Mouse (Mus musculus): ENCODE data around the gene Map7d1. TPM values are rescaled to one million over a fixed set of nuclear protein-coding genes. Genes with fewer than 3 reads are reported as not detected.

Gene Map7d1
- polyA plus RNA-seq, 1 experiment from 2014 or later = 61.1 TPM

GRCm38 (mm10) chr4:126197485-126197884 lies 58.7 kb downstream of the Map7d1 start:
- 47% methylated on average over 3 of the region's 3 CpGs for WGBS

GRCm38 (mm10) chr4:126194916-126195315 lies 61.2 kb downstream of the Map7d1 start:
- no peak for ATAC-seq (ENCODE audit: insufficient read depth)
- Histone ChIP-seq H3K36me3 (ENCODE audit: insufficient read depth) (peaks cover 68% of the 10 kb centered on the region), H3K4me1 (ENCODE audit: insufficient read depth) (peaks cover 5% of the 10 kb centered on the region; the same call in 1 of the 2 replicates)

More at GRCm38 (mm10) chr4:126197485-126197884, 58.7 kb downstream of the Map7d1 start:
- Histone ChIP-seq H3K27ac (ENCODE audit: low read depth) (no peak overlapping the region), H3K4me2 (no peak overlapping the region), H3K4me1 (ENCODE audit: insufficient read depth) (peaks cover 15% of the 10 kb centered on the region), H3K9ac (no peak overlapping the region), H3K27me3 (ENCODE audit: insufficient read depth, low read length) (no peaks in the 10 kb centered on the region), H3K4me3 (ENCODE audit: low read depth, low read length) (no peak overlapping the region), H3K36me3 (ENCODE audit: insufficient read depth) (peaks cover 52% of the 10 kb centered on the region), H3K9me3 (ENCODE audit: low read depth, low read length) (no peaks in the 10 kb centered on the region)
- ATAC-seq (ENCODE audit: insufficient read depth) = no peak
- TF ChIP-seq CTCF (IDR thresholded peaks at IDR 0.05; ENCODE audit: low read depth) = no peak
- peak; percentile 71 for DNase-seq

GRCm38 (mm10) chr4:126194216-126194615 lies 61.9 kb downstream of the Map7d1 start:
- H3K27ac ChIP-seq (ENCODE audit: low read depth) = no peak overlapping the region
- H3K4me2 ChIP-seq = no peak overlapping the region
- TF ChIP-seq CTCF (IDR thresholded peaks at IDR 0.05; ENCODE audit: low read depth) = no peak
- H3K9ac ChIP-seq = no peak overlapping the region
- no peaks in the 10 kb centered on the region for H3K27me3 ChIP-seq (ENCODE audit: insufficient read depth, low read length)
- no peaks in the 10 kb centered on the region for H3K9me3 ChIP-seq (ENCODE audit: low read depth, low read length)
- peaks cover 72% of the 10 kb centered on the region for H3K36me3 ChIP-seq (ENCODE audit: insufficient read depth)
- ATAC-seq (ENCODE audit: insufficient read depth) = no peak
- DNase-seq = no peak
- no peak overlapping the region for H3K4me3 ChIP-seq (ENCODE audit: low read depth, low read length)
- H3K4me1 ChIP-seq (ENCODE audit: insufficient read depth) = 0 out of 2 replicates have a peak, but pooled peaks cover 3% of the 10 kb centered on the region

More at GRCm38 (mm10) chr4:126194916-126195315, 61.2 kb downstream of the Map7d1 start:
- Histone ChIP-seq H3K9me3 (ENCODE audit: low read depth, low read length) (no peaks in the 10 kb centered on the region), H3K9ac (no peak overlapping the region), H3K27me3 (ENCODE audit: insufficient read depth, low read length) (no peaks in the 10 kb centered on the region), H3K27ac (ENCODE audit: low read depth) (no peak overlapping the region), H3K4me2 (no peak overlapping the region), H3K4me3 (ENCODE audit: low read depth, low read length) (no peak overlapping the region)
- no peak for DNase-seq
- WGBS = 93% methylated on average over 4 of the region's 4 CpGs
- no peak for TF ChIP-seq CTCF (IDR thresholded peaks at IDR 0.05; ENCODE audit: low read depth)

GRCm38 (mm10) chr4:126190636-126191035 lies 65.5 kb downstream of the Map7d1 start:
- peaks cover 85% of the 10 kb centered on the region for H3K36me3 ChIP-seq (ENCODE audit: insufficient read depth)
- ATAC-seq (ENCODE audit: insufficient read depth) = no peak

GRCm38 (mm10) chr4:126187096-126187495 lies 69.0 kb downstream of the Map7d1 start:
- no peak for TF ChIP-seq CTCF (IDR thresholded peaks at IDR 0.05; ENCODE audit: low read depth)

More at GRCm38 (mm10) chr4:126190636-126191035, 65.5 kb downstream of the Map7d1 start:
- Histone ChIP-seq H3K27ac (ENCODE audit: low read depth) (no peak overlapping the region), H3K9me3 (ENCODE audit: low read depth, low read length) (no peaks in the 10 kb centered on the region), H3K4me3 (ENCODE audit: low read depth, low read length) (no peak overlapping the region), H3K27me3 (ENCODE audit: insufficient read depth, low read length) (no peaks in the 10 kb centered on the region), H3K4me1 (ENCODE audit: insufficient read depth) (no peaks in the 10 kb centered on the region), H3K4me2 (no peak overlapping the region), H3K9ac (no peak overlapping the region)
- no peak for TF ChIP-seq CTCF (IDR thresholded peaks at IDR 0.05; ENCODE audit: low read depth)
- WGBS = 88% methylated on average over 2 of the region's 2 CpGs
- no peak for DNase-seq

GRCm38 (mm10) chr4:126183034-126183433 lies 73.1 kb downstream of the Map7d1 start:
- H3K4me2 ChIP-seq = no peak overlapping the region
- peaks cover 91% of the 10 kb centered on the region for H3K36me3 ChIP-seq (ENCODE audit: insufficient read depth)

More at GRCm38 (mm10) chr4:126187096-126187495, 69.0 kb downstream of the Map7d1 start:
- H3K27ac ChIP-seq (ENCODE audit: low read depth) = no peak overlapping the region
- H3K36me3 ChIP-seq (ENCODE audit: insufficient read depth) = peaks cover 87% of the 10 kb centered on the region
- DNase-seq (no peak), ATAC-seq (ENCODE audit: insufficient read depth) (no peak)
- no peak overlapping the region for H3K4me3 ChIP-seq (ENCODE audit: low read depth, low read length)
- H3K9me3 ChIP-seq (ENCODE audit: low read depth, low read length) = no peaks in the 10 kb centered on the region
- H3K9ac ChIP-seq = no peak overlapping the region
- H3K27me3 ChIP-seq (ENCODE audit: insufficient read depth, low read length) = no peaks in the 10 kb centered on the region
- H3K4me2 ChIP-seq = no peak overlapping the region
- WGBS = 78% methylated on average over 3 of the region's 3 CpGs
- no peaks in the 10 kb centered on the region for H3K4me1 ChIP-seq (ENCODE audit: insufficient read depth)

More at GRCm38 (mm10) chr4:126183034-126183433, 73.1 kb downstream of the Map7d1 start:
- Histone ChIP-seq H3K27ac (ENCODE audit: low read depth) (no peak overlapping the region), H3K9me3 (ENCODE audit: low read depth, low read length) (no peaks in the 10 kb centered on the region), H3K4me3 (ENCODE audit: low read depth, low read length) (no peak overlapping the region), H3K4me1 (ENCODE audit: insufficient read depth) (no peaks in the 10 kb centered on the region), H3K9ac (no peak overlapping the region), H3K27me3 (ENCODE audit: insufficient read depth, low read length) (no peaks in the 10 kb centered on the region)
- 75% methylated on average over 5 of the region's 5 CpGs for WGBS
- ATAC-seq (ENCODE audit: insufficient read depth) (no peak), DNase-seq (no peak)
- no peak for TF ChIP-seq CTCF (IDR thresholded peaks at IDR 0.05; ENCODE audit: low read depth)

Other genes starting within 250 kb of the Map7d1 start
- gene Csf3r, start 231.8 kb downstream of the Map7d1 start, polyA plus RNA-seq (2014; fragmentation: Nextera tagmentation; extraction: Ambion mirVana) = 2.2 and 2.3 TPM in 2 replicates
- gene Mrps15, start 209.4 kb downstream of the Map7d1 start, polyA plus RNA-seq (2014; fragmentation: Nextera tagmentation; extraction: Ambion mirVana) = 134 and 138 TPM in 2 replicates
- 18.1 TPM in 2 replicates for gene Oscp1, start 197.8 kb downstream of the Map7d1 start, polyA plus RNA-seq (2014; fragmentation: Nextera tagmentation; extraction: Ambion mirVana)
- 50.2 and 50.6 TPM in 2 replicates for gene Lsm10, start 159.7 kb downstream of the Map7d1 start, polyA plus RNA-seq (2014; fragmentation: Nextera tagmentation; extraction: Ambion mirVana)
- gene Stk40, start 152.4 kb downstream of the Map7d1 start, polyA plus RNA-seq (2014; fragmentation: Nextera tagmentation; extraction: Ambion mirVana) = 30.7 and 38.0 TPM in 2 replicates
- gene Eva1b, start 108.6 kb downstream of the Map7d1 start, polyA plus RNA-seq (2014; fragmentation: Nextera tagmentation; extraction: Ambion mirVana) = 92.6 and 97.8 TPM in 2 replicates
- gene Sh3d21, start 92.9 kb downstream of the Map7d1 start, polyA plus RNA-seq (2014; fragmentation: Nextera tagmentation; extraction: Ambion mirVana) = 5.7 and 7.0 TPM in 2 replicates
- 262 and 268 TPM in 2 replicates for gene Thrap3, start 53.6 kb downstream of the Map7d1 start, polyA plus RNA-seq (2014; fragmentation: Nextera tagmentation; extraction: Ambion mirVana)
- gene Trappc3, start 6.0 kb upstream of the Map7d1 start, polyA plus RNA-seq (2014; fragmentation: Nextera tagmentation; extraction: Ambion mirVana) = 26.7 and 28.9 TPM in 2 replicates
- 4.0 and 5.2 TPM in 2 replicates for gene Col8a2, start 30.4 kb upstream of the Map7d1 start, polyA plus RNA-seq (2014; fragmentation: Nextera tagmentation; extraction: Ambion mirVana)
- gene Adprhl2, start 65.4 kb upstream of the Map7d1 start, polyA plus RNA-seq (2014; fragmentation: Nextera tagmentation; extraction: Ambion mirVana) = 52.8 and 56.8 TPM in 2 replicates
- 1.3 and 2.5 TPM in 2 replicates for gene Tekt2, start 69.3 kb upstream of the Map7d1 start, polyA plus RNA-seq (2014; fragmentation: Nextera tagmentation; extraction: Ambion mirVana)
- 19.1 and 19.5 TPM in 2 replicates for gene Ago3, start 173.2 kb upstream of the Map7d1 start, polyA plus RNA-seq (2014; fragmentation: Nextera tagmentation; extraction: Ambion mirVana)
- 10.7 and 11.6 TPM in 2 replicates for gene Ago1, start 212.2 kb upstream of the Map7d1 start, polyA plus RNA-seq (2014; fragmentation: Nextera tagmentation; extraction: Ambion mirVana)

Measured in lung, embryonic 14.5 days (tissue).